Mouse (Mus musculus) ES-E14 (cell line): Measurements from ENCODE around the gene Fam13a.

Experiments used
- CHD2 ChIP-seq: IDR thresholded peaks from 2 replicates; pipeline ENCODE4 v1.6.1; 2014; ENCODE audit warnings: mild to moderate bottlenecking, low read depth, low read length, inconsistent platforms
- HCFC1 ChIP-seq: IDR thresholded peaks from 2 replicates; pipeline ENCODE4 v1.6.1; 2012; ENCODE audit warnings: low read length, inconsistent platforms, borderline replicate concordance; ENCODE audit not compliant: insufficient read depth
- MAFK ChIP-seq: IDR thresholded peaks from 2 replicates; pipeline ENCODE4 v1.6.1; 2014; ENCODE audit warnings: mild to moderate bottlenecking, low read depth, low read length, inconsistent platforms; ENCODE audit not compliant: insufficient read depth
- ZC3H11A ChIP-seq: IDR thresholded peaks from 2 replicates; pipeline ENCODE4 v1.6.1; 2012; ENCODE audit warnings: low read depth, mild to moderate bottlenecking, inconsistent platforms, low read length, borderline replicate concordance

- TF ChIP-seq HCFC1 (no peak), MAFK (no peak), ZC3H11A (no peak), CHD2 (no peak)
Measured at GRCm38 (mm10) chr6:58987166-58987565, 37.2 kb downstream of the Fam13a start.
